Mouse (Mus musculus) CD4-positive, CD25-positive, alpha-beta regulatory T cell, adult 2 months (primary cell): ENCODE data around the gene Dstyk.

Experiments used
- DNase-seq: peaks from one replicate; pipeline ENCODE4 v3.0.0-alpha.2; 2012; ENCODE audit warnings: low read depth, low spot score

Dstyk gene

GRCm38 (mm10) chr1:132388813-132389803 is 28.2 kb upstream of the Dstyk start:
- DNase-seq, result no peak

GRCm38 (mm10) chr1:132389886-132390585 is 27.3 kb upstream of the Dstyk start:
- peak; percentile 74 for DNase-seq

GRCm38 (mm10) chr1:132390691-132391579 is 26.4 kb upstream of the Dstyk start, which contains the start of gene Tmcc2:
Gene Tmcc2, minus strand, starts transcription at chr1:132391281.
- peak; percentile 33 for DNase-seq

- peak; percentile 31 for DNase-seq
These were observed 25.8 kb upstream of the Dstyk start for GRCm38 (mm10) chr1:132391580-132392022.

GRCm38 (mm10) chr1:132392872-132393271 is 24.5 kb upstream of the Dstyk start:
- no peak for DNase-seq

GRCm38 (mm10) chr1:132396705-132397104 is 20.6 kb upstream of the Dstyk start:
- DNase-seq, result no peak

- no peak for DNase-seq
These were observed 16.8 kb upstream of the Dstyk start for GRCm38 (mm10) chr1:132400538-132400937.

- no peak for DNase-seq
These were observed 15.5 kb upstream of the Dstyk start for GRCm38 (mm10) chr1:132401843-132402242.

- DNase-seq, result no peak
These were observed 6.7 kb upstream of the Dstyk start for GRCm38 (mm10) chr1:132410657-132411056.

GRCm38 (mm10) chr1:132416244-132416942 is 962 bp upstream of the Dstyk start:
- peak; percentile 39 for DNase-seq

- DNase-seq, result no peak
These were observed 438 bp upstream of the Dstyk start for GRCm38 (mm10) chr1:132416943-132417290.

GRCm38 (mm10) chr1:132420206-132420605 is 2.9 kb downstream of the Dstyk start:
- DNase-seq, result no peak

GRCm38 (mm10) chr1:132420662-132421061 is 3.3 kb downstream of the Dstyk start:
- DNase-seq, result no peak

- DNase-seq, result no peak
These were observed 5.7 kb downstream of the Dstyk start for GRCm38 (mm10) chr1:132422912-132423696.

- DNase-seq, result no peak
These were observed 8.2 kb downstream of the Dstyk start for GRCm38 (mm10) chr1:132425600-132425999.

- no peak for DNase-seq
These were observed 13.5 kb downstream of the Dstyk start for GRCm38 (mm10) chr1:132430818-132431217.

GRCm38 (mm10) chr1:132431716-132432115 is 14.4 kb downstream of the Dstyk start:
- no peak for DNase-seq

GRCm38 (mm10) chr1:132433349-132433748 is 16.0 kb downstream of the Dstyk start:
- DNase-seq, result no peak

- no peak for DNase-seq
These were observed 16.7 kb downstream of the Dstyk start for GRCm38 (mm10) chr1:132434032-132434431.

- DNase-seq, result no peak
These were observed 19.1 kb downstream of the Dstyk start for GRCm38 (mm10) chr1:132436320-132436958.
